Mouse (Mus musculus) stomach, postnatal 0 days (tissue): ENCODE data around the gene Actr10. TPM values are rescaled to one million over a fixed set of nuclear protein-coding genes. Genes with fewer than 3 reads are reported as not detected.

Source experiments
- ATAC-seq: fragments of 200-750 bp; cut with Nextera tagmentation; 2 replicates; pipeline ENCODE4 v1.8.0; 2017; ENCODE audit not compliant: low FRiP score, low TSS enrichment
- DNase-seq: peaks from one replicate; pipeline ENCODE4 v3.0.0-alpha.2; 2016; ENCODE audit warnings: low spot score
- H3K27ac ChIP-seq: fragments of 300-500 bp; sonication (generic); replicated peaks from 2 replicates; pipeline ENCODE4 v1.5.1; 2014; ENCODE audit warnings: mild to moderate bottlenecking, control low read depth
- H3K27me3 ChIP-seq: fragments of 300-500 bp; sonication (generic); 2 replicates; pipeline ENCODE4 v1.6.1; 2014; ENCODE audit warnings: low read length; ENCODE audit not compliant: control insufficient read depth, insufficient read depth
- H3K36me3 ChIP-seq: fragments of 300-500 bp; sonication (generic); 2 replicates; pipeline ENCODE4 v1.6.1; 2014; ENCODE audit warnings: low read length, mixed read lengths; ENCODE audit not compliant: control insufficient read depth, insufficient read depth
- H3K4me1 ChIP-seq: fragments of 300-500 bp; sonication (generic); replicated peaks from 2 replicates; pipeline ENCODE4 v1.6.1; 2014; ENCODE audit warnings: antibody characterized with exemption; ENCODE audit not compliant: control insufficient read depth, insufficient read depth
- H3K4me2 ChIP-seq: fragments of 300-500 bp; sonication (generic); replicated peaks from 2 replicates; pipeline ENCODE4 v1.6.1; 2014; ENCODE audit warnings: low read depth, mild to moderate bottlenecking, control low read depth, moderate library complexity
- H3K4me3 ChIP-seq: fragments of 300-500 bp; sonication (generic); 2 replicates; pipeline ENCODE4 v1.5.1; 2014; ENCODE audit warnings: low read depth, low read length, control low read depth
- H3K9ac ChIP-seq: fragments of 300-500 bp; sonication (generic); 2 replicates; pipeline ENCODE4 v1.6.1; 2014; ENCODE audit warnings: mild to moderate bottlenecking, low read length, control low read depth, mixed read lengths
- H3K9me3 ChIP-seq: fragments of 300-500 bp; sonication (generic); 2 replicates; pipeline ENCODE4 v1.6.1; 2016; ENCODE audit warnings: low read length; ENCODE audit not compliant: control insufficient read depth
- CTCF ChIP-seq: IDR thresholded peaks from 2 replicates; pipeline ENCODE4 v1.5.1; 2016; ENCODE audit warnings: antibody characterized with exemption, low read depth, mild to moderate bottlenecking, moderate library complexity
- EP300 ChIP-seq: optimal IDR thresholded peaks from 2 replicates; pipeline ENCODE3; 2016; ENCODE audit warnings: antibody characterized with exemption
- WGBS: fragments of 180-500 bp; shearing (Covaris S2); extraction: QIAGEN DNeasy Blood & Tissue Kit; methylation state at CpG from one replicate; pipeline ENCODE4 v1.1.7; 2014; 5-methylcytosine and 5-hydroxymethylcytosine counted together
- polyA plus RNA-seq: library from polyadenylated mRNA; unstranded; fragments of >200 nt; fragmentation: Nextera tagmentation; extraction: Ambion mirVana; gene quantifications from 2 replicates; pipeline ENCODE4 v1.2.1, GENCODE M21; 2015

Gene Actr10
- polyA plus RNA-seq, 1 experiment from 2014 or later = 199 TPM

DNA sequence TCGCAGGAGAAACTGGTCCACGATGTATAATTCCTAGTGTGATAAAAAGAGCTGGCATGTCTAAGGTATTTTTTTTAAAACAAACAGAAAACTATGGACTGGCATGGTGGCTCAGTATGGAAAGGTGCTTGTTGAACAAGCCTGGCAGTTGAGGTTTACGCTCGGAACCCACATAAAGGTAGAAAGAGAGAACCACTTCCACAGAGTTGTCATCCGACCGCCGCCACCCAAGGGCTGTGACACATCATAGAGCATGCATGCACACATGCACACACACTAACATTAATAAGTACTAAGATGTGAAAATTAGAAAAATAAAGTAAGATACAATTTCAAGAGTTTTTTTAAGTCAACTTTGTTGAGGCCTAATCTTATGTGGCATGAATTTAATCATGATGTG lies 3.1 kb downstream of the Actr10 start:
- no peak overlapping the region for H3K4me2 ChIP-seq
- H3K36me3 ChIP-seq = peaks cover 14% of the 10 kb centered on the region; the same call in 1 of the 2 replicates
- H3K9me3 ChIP-seq = no peaks in the 10 kb centered on the region
- no peak overlapping the region for H3K27ac ChIP-seq
- no peaks in the 10 kb centered on the region for H3K4me1 ChIP-seq
- no peak overlapping the region for H3K4me3 ChIP-seq
- H3K9ac ChIP-seq = no peak overlapping the region
- WGBS = 92% methylated on average over 7 of the region's 7 CpGs
- H3K27me3 ChIP-seq = no peaks in the 10 kb centered on the region
- ATAC-seq = no peak
- no peak for DNase-seq
- TF ChIP-seq CTCF (no peak), EP300 (no peak)

DNA sequence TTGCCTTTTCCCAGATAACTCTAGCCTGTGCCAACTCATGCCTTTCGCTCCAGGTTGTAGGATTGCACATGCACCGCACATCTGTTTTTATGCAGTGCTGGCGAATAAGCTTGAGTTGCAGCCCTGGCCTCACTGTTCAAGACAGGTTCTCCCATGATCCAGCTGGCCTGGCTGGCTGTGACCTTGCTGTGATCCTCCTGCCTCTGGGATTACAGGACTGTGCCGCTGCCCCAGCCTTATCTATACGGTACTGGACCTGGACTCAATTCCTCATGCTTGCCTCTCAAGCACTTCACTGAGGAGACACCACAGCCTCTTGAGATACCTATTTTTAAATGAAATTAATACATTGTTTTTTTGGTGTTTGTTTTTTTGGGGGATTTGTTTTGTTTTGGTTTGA lies 6.5 kb downstream of the Actr10 start:
- Histone ChIP-seq H3K4me3 (no peak overlapping the region), H3K9ac (no peak overlapping the region), H3K36me3 (peaks cover 21% of the 10 kb centered on the region), H3K27ac (no peak overlapping the region), H3K4me1 (no peaks in the 10 kb centered on the region), H3K27me3 (no peaks in the 10 kb centered on the region), H3K9me3 (no peaks in the 10 kb centered on the region), H3K4me2 (no peak overlapping the region)
- ATAC-seq (no peak), DNase-seq (no peak)
- 90% methylated on average over 5 of the region's 5 CpGs for WGBS
- TF ChIP-seq EP300 (no peak), CTCF (no peak)

GRCm38 (mm10) chr12:70946585-70947256 lies 9.1 kb downstream of the Actr10 start:
- ATAC-seq (no peak), DNase-seq (no peak)
- Histone ChIP-seq H3K9me3 (no peaks in the 10 kb centered on the region), H3K4me3 (no peak overlapping the region), H3K4me1 (no peaks in the 10 kb centered on the region), H3K9ac (no peak overlapping the region), H3K27me3 (no peaks in the 10 kb centered on the region), H3K4me2 (no peak overlapping the region), H3K27ac (no peak overlapping the region), H3K36me3 (peaks cover 17% of the 10 kb centered on the region)
- 90% methylated on average over 10 of the region's 10 CpGs for WGBS
- no peak for TF ChIP-seq EP300
- no peak for TF ChIP-seq CTCF

- Histone ChIP-seq H3K27ac (no peak overlapping the region), H3K4me1 (no peaks in the 10 kb centered on the region), H3K4me3 (no peak overlapping the region), H3K9ac (no peak overlapping the region), H3K9me3 (no peaks in the 10 kb centered on the region), H3K4me2 (no peak overlapping the region), H3K36me3 (peaks cover 29% of the 10 kb centered on the region), H3K27me3 (no peaks in the 10 kb centered on the region)
- ATAC-seq = no peak
- 94% methylated on average over 4 of the region's 4 CpGs for WGBS
- DNase-seq = no peak
- TF ChIP-seq EP300 (no peak), CTCF (no peak)
These were observed 21.0 kb downstream of the Actr10 start for GRCm38 (mm10) chr12:70958640-70959039.

DNA sequence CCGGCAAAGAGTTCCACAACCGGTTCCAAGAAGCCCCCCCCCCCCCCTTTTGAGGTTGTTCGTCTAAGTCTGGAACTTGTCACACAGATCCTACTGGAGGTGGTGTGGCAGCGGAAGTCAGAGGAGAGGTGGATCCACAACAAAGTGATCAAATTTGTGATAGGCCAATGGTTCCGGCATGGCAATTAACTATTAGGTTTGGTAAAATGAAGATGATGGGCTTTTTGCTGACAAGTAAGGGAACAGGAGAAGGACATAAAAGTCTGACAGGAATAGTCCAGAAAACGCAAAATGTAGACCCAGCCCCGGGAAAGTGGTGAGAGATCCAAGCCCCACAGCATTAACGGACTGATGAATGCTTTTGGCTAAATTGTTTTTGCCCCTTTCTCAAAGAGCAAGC lies 29.9 kb downstream of the Actr10 start:
- peak overlapping the region; percentile 87 for H3K9ac ChIP-seq
- H3K4me1 ChIP-seq = no peaks in the 10 kb centered on the region
- ATAC-seq (no peak), DNase-seq (no peak)
- peak overlapping the region; percentile 100 for H3K27ac ChIP-seq
- no peaks in the 10 kb centered on the region for H3K27me3 ChIP-seq
- H3K36me3 ChIP-seq = peaks cover 6% of the 10 kb centered on the region
- peak overlapping the region; percentile 61 for H3K4me2 ChIP-seq
- no peak for TF ChIP-seq CTCF
- TF ChIP-seq EP300 = no peak
- peak overlapping the region; percentile 72 for H3K4me3 ChIP-seq
- H3K9me3 ChIP-seq = no peaks in the 10 kb centered on the region
- WGBS = 27% methylated on average over 8 of the region's 8 CpGs

- H3K36me3 ChIP-seq = peaks cover 3% of the 10 kb centered on the region; the same call in 1 of the 2 replicates
- peak overlapping the region; percentile 87 for H3K9ac ChIP-seq
- H3K4me2 ChIP-seq = peak overlapping the region; percentile 61
- 0% methylated on average over 35 of the region's 35 CpGs for WGBS
- no peaks in the 10 kb centered on the region for H3K27me3 ChIP-seq
- peak; percentile 86 for DNase-seq
- H3K27ac ChIP-seq = peak overlapping the region; percentile 100
- H3K4me1 ChIP-seq = no peaks in the 10 kb centered on the region
- H3K4me3 ChIP-seq = peak overlapping the region; percentile 72
- TF ChIP-seq CTCF (peak; percentile 73), EP300 (no peak)
- ATAC-seq = peak; percentile 96
- no peaks in the 10 kb centered on the region for H3K9me3 ChIP-seq
These were observed 30.6 kb downstream of the Actr10 start for GRCm38 (mm10) chr12:70968141-70968790.
